Mouse (Mus musculus) WW6 (cell line): Measurements from ENCODE around the gene Iqschfp.

Source experiments
- DNase-seq: peaks from one replicate; pipeline ENCODE4 v3.0.0-alpha.2; 2013; ENCODE audit warnings: low read depth, low spot score

Gene Iqschfp

GRCm38 (mm10) chr3:68638703-68639102 lies 746.7 kb downstream of the Iqschfp start:
- DNase-seq, result no peak

- no peak for DNase-seq
Observed at GRCm38 (mm10) chr3:68642935-68643334, 750.9 kb downstream of the Iqschfp start.

GRCm38 (mm10) chr3:68646387-68647130 lies 754.5 kb downstream of the Iqschfp start:
- no peak for DNase-seq

- no peak for DNase-seq
Observed at GRCm38 (mm10) chr3:68647282-68647681, 755.2 kb downstream of the Iqschfp start.

- DNase-seq, result no peak
Observed at GRCm38 (mm10) chr3:68650251-68650650, 758.2 kb downstream of the Iqschfp start.

- no peak for DNase-seq
Observed at GRCm38 (mm10) chr3:68656607-68657352, 764.7 kb downstream of the Iqschfp start.

- no peak for DNase-seq
Observed at GRCm38 (mm10) chr3:68657589-68658245, 765.7 kb downstream of the Iqschfp start.

- DNase-seq, result no peak
Observed at GRCm38 (mm10) chr3:68659996-68660395, 768.0 kb downstream of the Iqschfp start.

- no peak for DNase-seq
Observed at GRCm38 (mm10) chr3:68660538-68660937, 768.5 kb downstream of the Iqschfp start.

GRCm38 (mm10) chr3:68662386-68662785 lies 770.4 kb downstream of the Iqschfp start:
- DNase-seq, result no peak

- no peak for DNase-seq
Observed at GRCm38 (mm10) chr3:68664337-68664736, 772.3 kb downstream of the Iqschfp start.

GRCm38 (mm10) chr3:68666377-68666776 lies 774.3 kb downstream of the Iqschfp start:
- no peak for DNase-seq

GRCm38 (mm10) chr3:68667852-68668251 lies 775.8 kb downstream of the Iqschfp start:
- DNase-seq, result no peak

GRCm38 (mm10) chr3:68669418-68669974 lies 777.5 kb downstream of the Iqschfp start:
- DNase-seq, result no peak

- no peak for DNase-seq
Observed at GRCm38 (mm10) chr3:68674721-68675120, 782.7 kb downstream of the Iqschfp start.

- DNase-seq, result no peak
Observed at GRCm38 (mm10) chr3:68675216-68675835, 783.3 kb downstream of the Iqschfp start.
